Mouse (Mus musculus) frontal cortex, postnatal 14 days (tissue): ENCODE measurements around the gene Rab5c.

Experiments
- DNase-seq, 2 experiments: peaks; one replicate each; pipeline ENCODE4 v3.0.0; 2022; ENCODE audit warnings: low spot score in 2 of 2

The Rab5c gene

GRCm38 (mm10) chr11:100700710-100701109 is 37.3 kb downstream of the Rab5c start:
- no peak for DNase-seq

- no peak for DNase-seq
Observed at GRCm38 (mm10) chr11:100697921-100698320, 40.1 kb downstream of the Rab5c start.

- peak in 1 of 2 experiments; percentile 77 for DNase-seq
Observed at GRCm38 (mm10) chr11:100694926-100695325, 43.1 kb downstream of the Rab5c start.

- DNase-seq = no peak
Observed at GRCm38 (mm10) chr11:100693154-100693553, 44.9 kb downstream of the Rab5c start.

- no peak for DNase-seq
Observed at GRCm38 (mm10) chr11:100692164-100692616, 45.8 kb downstream of the Rab5c start, which contains the start of gene Zfp385c. Gene Zfp385c (minus strand): TSS chr11:100692455.

- no peak for DNase-seq
Observed at GRCm38 (mm10) chr11:100690389-100690788, 47.6 kb downstream of the Rab5c start.

- DNase-seq = no peak
Observed at GRCm38 (mm10) chr11:100688443-100688842, 49.6 kb downstream of the Rab5c start.

GRCm38 (mm10) chr11:100687265-100687664 is 50.8 kb downstream of the Rab5c start:
- DNase-seq = no peak

- no peak for DNase-seq
Observed at GRCm38 (mm10) chr11:100685371-100685770, 52.6 kb downstream of the Rab5c start.

GRCm38 (mm10) chr11:100684084-100684483 is 53.9 kb downstream of the Rab5c start:
- DNase-seq = no peak

GRCm38 (mm10) chr11:100682526-100682925 is 55.5 kb downstream of the Rab5c start:
- no peak for DNase-seq

GRCm38 (mm10) chr11:100681826-100682225 is 56.2 kb downstream of the Rab5c start:
- no peak for DNase-seq

- no peak for DNase-seq
Observed at GRCm38 (mm10) chr11:100677810-100678209, 60.2 kb downstream of the Rab5c start.

- DNase-seq = no peak
Observed at GRCm38 (mm10) chr11:100673169-100673568, 64.8 kb downstream of the Rab5c start.

- no peak for DNase-seq
Observed at GRCm38 (mm10) chr11:100671956-100672355, 66.1 kb downstream of the Rab5c start.

GRCm38 (mm10) chr11:100671049-100671448 is 67.0 kb downstream of the Rab5c start:
- no peak for DNase-seq
